Mouse (Mus musculus) liver, adult (tissue): ENCODE data around the gene Plin1.

Experiments
- GATA4 ChIP-seq: IDR thresholded peaks from 2 replicates; pipeline ENCODE4 v1.6.1; 2014; ENCODE audit warnings: mild to moderate bottlenecking, low read length; ENCODE audit not compliant: insufficient replicate concordance

Plin1 gene

GRCm38 (mm10) chr7:79732622-79733021, at the start of gene Plin1:
Gene Plin1, minus strand, starts transcription at chr7:79732903.
- no peak for TF ChIP-seq GATA4

GRCm38 (mm10) chr7:79782516-79782855, 49.8 kb upstream of the Plin1 start:
- TF ChIP-seq GATA4, result no peak

GRCm38 (mm10) chr7:79781826-79782515, 49.3 kb upstream of the Plin1 start:
- TF ChIP-seq GATA4, result peak; percentile 5; the same call in 1 of the 2 replicates

GRCm38 (mm10) chr7:79780647-79781626, 48.2 kb upstream of the Plin1 start:
- TF ChIP-seq GATA4, result peak; percentile 80; the same call in 1 of the 2 replicates

- no peak for TF ChIP-seq GATA4
These were observed 39.1 kb upstream of the Plin1 start for GRCm38 (mm10) chr7:79771561-79772512.

GRCm38 (mm10) chr7:79769664-79770063, 37.0 kb upstream of the Plin1 start:
- TF ChIP-seq GATA4, result no peak

- no peak for TF ChIP-seq GATA4
These were observed 33.3 kb upstream of the Plin1 start for GRCm38 (mm10) chr7:79765991-79766390.

GRCm38 (mm10) chr7:79762106-79762505, 29.4 kb upstream of the Plin1 start:
- TF ChIP-seq GATA4, result no peak

- TF ChIP-seq GATA4, result no peak
These were observed 28.6 kb upstream of the Plin1 start for GRCm38 (mm10) chr7:79761124-79761876.

- no peak for TF ChIP-seq GATA4
These were observed 27.1 kb upstream of the Plin1 start for GRCm38 (mm10) chr7:79759766-79760165.

GRCm38 (mm10) chr7:79758176-79758575, 25.5 kb upstream of the Plin1 start:
- no peak for TF ChIP-seq GATA4

GRCm38 (mm10) chr7:79756334-79756733, 23.6 kb upstream of the Plin1 start:
- TF ChIP-seq GATA4, result no peak

- no peak for TF ChIP-seq GATA4
These were observed 16.8 kb upstream of the Plin1 start for GRCm38 (mm10) chr7:79749511-79749910.

- no peak for TF ChIP-seq GATA4
These were observed 15.0 kb upstream of the Plin1 start for GRCm38 (mm10) chr7:79747659-79748058.
